Mouse (Mus musculus) ES-CJ7 (cell line): ENCODE measurements at regions not wholly inside any gene's neighbourhood (a gene's known extent, or its start where the extent isn't known, plus 50 kb on each side); places are given as distances from the start of the nearest gene placed in this dataset.

Source experiments
- DNase-seq: peaks from one replicate; pipeline ENCODE4 v3.0.0; 2011; ENCODE audit warnings: low read depth, low spot score

DNA sequence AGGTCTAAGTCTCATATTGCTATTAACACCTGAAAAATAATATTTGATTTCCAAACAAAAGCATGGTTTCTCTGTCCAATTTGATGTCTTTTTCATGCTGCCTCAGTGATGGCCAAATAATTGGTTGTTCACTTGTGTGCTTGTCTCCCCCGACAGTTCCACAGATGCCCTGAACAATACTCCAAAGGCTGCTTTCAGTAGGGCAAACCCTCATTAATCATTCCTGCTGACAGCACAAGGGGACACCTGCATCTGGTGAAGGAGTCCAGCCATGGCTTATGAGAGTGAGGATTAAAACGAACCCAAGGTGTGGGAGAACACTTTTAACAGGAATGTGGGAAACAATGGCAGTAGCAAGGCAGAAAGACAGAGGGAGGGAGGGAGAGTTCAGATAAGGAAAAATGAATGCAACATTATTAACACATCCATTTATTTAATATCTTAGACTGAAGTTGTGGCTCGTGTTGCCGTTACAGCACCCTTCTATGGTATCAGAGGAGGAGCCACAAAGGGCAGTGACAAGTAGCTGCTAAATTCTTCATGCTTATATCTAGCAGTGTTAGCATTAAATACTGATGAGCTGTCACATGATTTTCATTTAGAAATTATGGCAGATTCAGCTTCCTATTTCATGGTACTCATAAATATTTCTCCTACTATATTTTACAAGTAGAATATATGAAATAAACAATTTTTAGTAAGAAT lies 501.8 kb upstream of the Mms22l start:
- no peak for DNase-seq

DNA sequence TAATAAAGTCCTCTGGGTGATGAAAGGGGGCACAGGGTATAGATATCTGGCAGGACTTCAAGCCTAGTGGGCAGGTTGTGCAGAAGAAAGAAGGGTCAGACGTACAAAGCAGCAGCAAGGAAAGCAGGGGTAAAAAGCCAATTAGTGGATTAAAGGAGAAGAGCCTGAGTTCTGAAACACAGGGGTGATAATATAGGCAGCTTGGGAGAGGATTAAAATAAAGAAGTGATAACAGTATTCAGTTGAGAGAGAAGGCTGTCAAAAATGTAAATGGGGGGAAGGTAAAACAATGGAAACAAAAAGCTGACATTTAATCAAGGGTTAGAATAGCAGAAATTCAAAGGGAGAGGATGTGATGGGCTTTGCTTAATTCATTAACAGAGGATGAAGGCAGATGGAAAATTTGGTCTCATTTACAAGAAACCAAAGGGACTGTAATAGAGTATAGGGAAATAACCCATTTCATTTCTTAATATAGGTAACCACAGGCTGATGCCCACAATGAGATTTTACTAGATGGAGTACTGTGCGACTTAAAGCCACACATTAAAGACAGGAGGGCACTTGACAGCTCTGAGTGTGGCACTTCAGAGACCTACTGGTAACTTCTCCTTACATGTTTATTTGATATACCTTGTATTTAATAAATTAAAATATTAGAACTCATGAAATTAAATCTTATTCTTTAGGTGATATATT lies 489.8 kb upstream of the Mms22l start:
- no peak for DNase-seq

DNA sequence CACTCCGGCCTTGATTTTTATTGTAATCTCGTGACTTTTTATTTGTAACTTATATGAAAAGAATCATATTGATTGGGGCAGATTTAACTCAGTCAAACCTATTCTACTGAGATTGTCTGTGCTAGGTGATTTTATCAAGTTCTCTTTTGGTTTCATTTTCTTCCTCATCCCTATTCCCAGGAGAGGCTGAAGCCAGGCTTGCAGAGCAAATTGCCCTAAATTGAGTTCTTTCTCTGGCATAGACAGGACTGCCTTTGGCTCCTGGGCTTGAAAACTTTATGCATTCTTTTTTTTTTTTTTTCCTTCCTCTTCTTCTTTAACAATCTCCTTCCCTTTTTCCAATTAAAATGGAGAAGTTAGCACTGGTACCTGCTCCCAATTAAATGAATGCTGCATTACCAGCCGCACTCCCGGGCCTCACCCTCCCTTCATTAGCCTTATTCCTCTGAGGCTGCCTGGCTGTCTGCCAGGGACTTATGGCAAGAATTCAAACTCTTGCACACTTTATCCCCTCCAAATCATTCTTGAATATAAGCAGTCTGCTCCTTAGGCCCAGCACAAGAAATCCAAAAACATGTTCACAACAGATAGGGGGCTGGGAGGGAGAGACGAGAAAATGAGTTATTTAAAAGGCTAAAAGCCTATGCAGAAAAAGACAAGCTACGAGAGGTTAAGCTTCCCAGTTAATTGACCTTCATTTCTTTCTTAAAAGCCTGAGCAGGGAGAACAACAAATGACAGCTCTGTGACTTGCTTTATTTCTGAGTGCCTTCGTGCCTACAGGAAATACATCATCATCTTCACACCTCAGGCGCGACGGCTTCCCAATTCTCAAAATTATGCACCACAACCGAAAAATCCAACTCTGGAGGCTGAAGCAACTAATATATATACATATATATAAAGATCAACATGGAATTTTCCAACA lies 476.8 kb upstream of the Mms22l start:
- DNase-seq, result no peak
